Mouse (Mus musculus) kidney, postnatal 25 days (tissue): ENCODE data around the gene Cd109.

Source experiments
- DNase-seq, 2 experiments: peaks; one replicate each; pipeline ENCODE4 v3.0.0; 2021; ENCODE audit warnings: mixed read lengths in 2 of 2

Gene Cd109

GRCm38 (mm10) chr9:78615401-78616021 lies at the start of gene Cd109:
Gene Cd109, plus strand, starts transcription at chr9:78615546.
- DNase-seq: peak; percentile 35 to 39

DNA sequence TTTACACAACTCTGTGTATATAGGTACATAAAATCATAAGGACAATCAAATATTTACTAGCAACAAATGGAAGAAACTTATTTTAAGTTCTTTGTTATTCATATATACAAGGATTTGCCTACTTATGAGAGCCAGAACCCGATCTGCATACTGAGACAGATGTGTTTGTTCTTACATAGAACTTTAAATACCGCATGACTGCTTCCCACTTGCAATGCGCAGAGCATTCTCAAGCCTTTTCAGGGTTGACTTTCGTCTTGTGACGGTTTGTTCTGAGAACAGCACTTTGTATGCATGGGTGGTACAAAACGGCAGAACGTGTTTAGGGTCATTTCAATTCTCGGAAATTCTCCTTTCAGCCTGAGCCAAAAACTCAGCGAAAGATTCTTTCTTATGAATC lies 45.4 kb upstream of the Cd109 start:
- no peak for DNase-seq

GRCm38 (mm10) chr9:78576466-78576865 lies 38.9 kb upstream of the Cd109 start:
- DNase-seq: no peak

DNA sequence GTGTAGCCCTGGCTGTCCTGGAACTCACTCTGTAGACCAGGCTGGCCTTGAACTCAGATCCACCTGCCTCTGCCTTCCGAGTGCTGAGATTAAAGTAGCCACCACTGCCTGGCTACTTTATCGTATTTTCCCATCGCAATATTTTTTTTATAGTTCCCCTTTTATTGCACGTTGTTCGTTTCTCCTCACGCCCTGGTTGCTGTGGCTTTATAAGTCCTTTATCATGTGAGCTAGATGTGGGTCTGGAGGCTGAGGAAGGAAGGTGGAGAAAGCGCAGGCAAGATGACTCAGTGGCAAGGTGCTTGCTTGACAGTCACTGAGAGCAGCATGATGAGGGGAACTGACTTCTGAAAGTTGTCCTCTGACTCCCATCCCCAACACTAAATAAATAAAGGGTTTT lies 36.5 kb upstream of the Cd109 start:
- no peak for DNase-seq

DNA sequence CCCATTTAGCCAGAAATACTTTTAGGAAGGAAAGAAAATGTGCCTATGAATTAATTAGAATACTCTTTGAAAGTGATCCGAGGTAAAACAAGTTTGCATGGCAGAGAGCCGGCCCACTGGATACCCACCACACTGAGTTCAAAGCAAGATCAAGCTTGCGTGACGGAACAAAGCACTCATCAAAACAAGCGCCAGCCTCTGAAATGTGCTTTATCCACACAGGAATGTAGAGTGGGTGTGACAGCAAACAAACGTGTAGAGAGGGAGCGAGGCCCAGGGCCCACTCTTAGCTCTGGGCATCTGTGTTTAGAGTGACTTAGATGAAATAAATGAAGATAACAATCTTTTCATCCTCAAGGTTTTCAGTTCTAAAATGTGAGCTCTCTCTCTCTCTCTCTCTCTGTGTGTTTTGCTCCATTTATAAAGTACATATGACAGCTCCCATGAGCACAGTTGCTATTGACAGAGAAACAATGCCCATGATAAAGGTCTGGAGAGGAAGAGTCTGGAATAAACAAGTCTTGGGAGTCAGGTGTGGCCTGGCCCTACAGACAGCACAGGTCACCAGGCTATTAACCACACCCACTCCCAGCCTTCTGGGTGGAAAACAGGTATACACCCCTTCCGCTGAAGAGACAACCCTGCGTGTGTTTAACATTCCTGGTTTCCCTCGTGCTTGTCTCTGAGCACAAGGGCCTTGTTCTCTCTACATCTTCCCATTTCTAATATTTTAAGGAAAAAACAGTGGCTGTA lies 35.5 kb upstream of the Cd109 start:
- DNase-seq: no peak

- peak; percentile 52 to 70 for DNase-seq
Measured at GRCm38 (mm10) chr9:78587218-78587883, 28.0 kb upstream of the Cd109 start.

GRCm38 (mm10) chr9:78587914-78588313 lies 27.4 kb upstream of the Cd109 start, which contains the start of gene Slc17a5:
Gene Slc17a5, minus strand, starts transcription at chr9:78588041.
- DNase-seq: peak; percentile 94 to 95

- peak in 1 of 2 experiments; percentile 5 for DNase-seq
Measured at GRCm38 (mm10) chr9:78588411-78589033, 26.8 kb upstream of the Cd109 start.

- DNase-seq: no peak
Measured at GRCm38 (mm10) chr9:78590471-78590870, 24.9 kb upstream of the Cd109 start.

DNA sequence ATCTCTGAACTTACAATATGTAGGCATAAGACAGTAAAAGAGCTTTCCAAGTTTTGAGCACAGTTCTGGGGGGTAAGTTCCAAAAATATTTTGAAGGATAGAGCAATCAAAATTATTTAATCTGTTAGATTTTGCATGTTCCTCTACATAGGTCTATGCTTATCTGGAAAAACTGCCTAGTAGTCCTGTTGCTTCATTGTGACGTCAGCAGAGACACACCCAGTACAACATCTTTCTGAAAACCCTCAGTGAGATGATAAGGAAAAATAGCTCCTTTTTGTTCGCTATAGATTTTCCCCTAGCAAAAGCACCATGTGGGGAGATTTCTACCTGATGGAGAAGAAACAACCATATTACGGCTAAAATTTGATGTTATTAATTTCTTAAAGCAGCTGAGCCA lies 20.1 kb upstream of the Cd109 start:
- no peak for DNase-seq

DNA sequence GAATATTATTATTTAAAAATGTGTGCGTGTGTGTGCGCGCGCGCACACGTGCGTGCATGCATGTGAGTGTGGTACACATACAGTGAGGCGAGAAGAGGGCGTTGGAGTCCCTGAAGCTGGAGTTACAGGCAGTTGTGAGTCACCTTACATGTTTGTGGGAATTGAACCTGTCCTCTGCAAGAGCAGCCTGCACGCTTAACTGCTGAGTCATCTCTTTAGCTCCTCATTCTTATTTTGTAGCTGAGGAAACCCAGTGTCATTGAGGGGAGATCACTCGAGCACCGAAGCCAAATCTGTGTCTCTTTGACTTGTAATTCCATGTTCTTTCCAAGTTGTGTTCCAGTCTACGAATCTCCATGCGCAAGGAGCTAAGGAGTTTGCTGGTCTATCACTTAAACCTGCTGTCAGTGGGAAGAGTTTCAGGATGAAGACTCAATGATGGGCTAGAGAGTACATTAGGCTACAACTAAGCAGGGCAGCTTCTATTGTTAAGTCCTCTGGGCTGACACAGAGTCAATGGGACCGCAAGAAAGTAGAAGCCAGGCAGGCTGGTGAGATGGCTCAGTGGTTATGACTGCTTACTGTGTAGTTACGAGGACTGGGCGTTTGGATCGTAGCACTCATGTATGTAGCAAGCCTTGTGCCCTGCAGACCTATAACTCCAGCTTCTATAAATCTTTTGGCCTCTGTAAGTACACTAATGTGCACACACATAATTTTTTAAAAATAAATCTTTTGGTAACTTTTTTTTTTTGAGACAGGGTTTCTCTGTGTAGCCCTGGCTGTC lies 19.4 kb upstream of the Cd109 start:
- no peak for DNase-seq

GRCm38 (mm10) chr9:78596834-78597233 lies 18.5 kb upstream of the Cd109 start:
- DNase-seq: peak in 1 of 2 experiments; percentile 59

DNA sequence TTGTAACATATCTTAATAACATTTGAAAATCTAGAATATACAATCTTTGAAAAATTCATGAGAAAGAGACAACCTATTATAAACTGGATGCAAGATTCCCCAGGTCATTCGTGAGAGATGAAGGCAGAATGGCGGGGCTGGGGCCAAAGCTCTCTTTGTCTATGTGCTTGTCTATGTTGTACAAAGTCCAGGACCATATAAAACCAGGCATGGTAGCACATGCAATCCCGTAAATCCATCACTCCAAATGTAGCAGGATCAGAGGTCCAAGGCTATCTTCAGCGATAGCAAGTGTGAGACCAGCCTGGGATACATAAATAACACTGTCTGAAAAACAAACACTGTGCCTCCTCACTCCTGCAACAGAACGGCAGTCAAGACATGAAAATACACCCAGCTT lies 15.4 kb upstream of the Cd109 start:
- DNase-seq: no peak

- DNase-seq: peak; percentile 40 to 45
Measured at GRCm38 (mm10) chr9:78601046-78601730, 14.2 kb upstream of the Cd109 start.

DNA sequence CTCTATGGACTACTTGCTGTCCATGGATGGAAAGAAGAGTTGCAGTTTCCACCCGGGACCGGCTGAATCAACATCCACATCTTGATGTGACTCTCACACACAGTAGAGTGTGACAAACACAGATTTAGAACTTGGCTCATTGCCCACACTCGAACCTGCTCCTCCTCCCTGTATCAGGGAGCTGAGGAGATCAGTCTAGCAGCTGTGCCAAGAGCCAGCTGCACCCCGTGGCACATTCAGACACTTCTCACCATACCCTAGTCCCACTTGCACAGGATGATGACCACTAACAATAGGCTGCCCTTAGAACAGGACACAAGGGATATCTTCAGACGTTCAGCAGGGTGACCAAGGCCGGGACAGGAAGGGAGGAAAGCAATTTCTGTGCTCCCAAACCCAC lies 1.1 kb upstream of the Cd109 start:
- no peak for DNase-seq

GRCm38 (mm10) chr9:78619285-78619684 lies 3.9 kb downstream of the Cd109 start:
- DNase-seq: no peak

GRCm38 (mm10) chr9:78623301-78623747 lies 8.0 kb downstream of the Cd109 start:
- DNase-seq: no peak

DNA sequence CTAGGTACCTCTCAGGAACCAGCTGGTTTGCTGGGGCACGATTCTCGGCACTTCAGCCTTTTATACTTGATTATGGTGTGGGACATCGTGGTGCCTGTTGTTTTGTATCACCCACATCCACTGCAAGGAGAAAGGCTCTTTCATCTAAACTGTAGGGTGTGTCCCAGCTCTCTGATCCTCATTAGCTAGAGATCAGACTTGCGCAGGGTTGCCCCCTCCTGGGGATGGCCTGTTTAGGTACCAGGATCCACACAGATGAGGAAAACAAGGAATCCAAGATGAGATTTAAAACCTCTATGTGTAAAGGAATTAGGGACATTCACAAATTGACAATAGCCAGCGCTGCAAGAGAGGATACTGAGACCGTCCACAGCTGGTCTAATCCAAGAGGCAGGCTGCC lies 14.6 kb downstream of the Cd109 start:
- DNase-seq: peak in 1 of 2 experiments; percentile 37

- no peak for DNase-seq
Measured at GRCm38 (mm10) chr9:78631755-78632434, 16.5 kb downstream of the Cd109 start.

DNA sequence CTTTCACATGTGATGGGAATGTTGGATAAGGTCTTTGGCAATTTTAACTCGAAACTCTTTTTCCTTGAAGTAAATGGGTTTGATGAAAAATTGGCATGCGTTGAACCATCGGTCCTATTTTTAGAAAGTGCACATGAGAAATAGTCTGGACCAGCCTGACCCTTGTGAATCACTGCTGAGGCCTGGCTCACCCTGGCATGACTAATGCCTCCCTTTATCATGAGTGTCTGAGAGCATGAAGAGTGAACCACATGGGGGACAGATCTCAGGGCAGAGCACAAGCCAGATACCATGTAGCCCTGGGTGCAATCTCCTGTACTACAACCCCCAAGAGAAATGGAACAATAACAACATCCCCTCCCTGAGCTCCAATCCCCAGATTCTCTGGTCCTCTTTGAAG lies 18.6 kb downstream of the Cd109 start:
- DNase-seq: no peak

GRCm38 (mm10) chr9:78641386-78641785 lies 26.0 kb downstream of the Cd109 start:
- no peak for DNase-seq
